Mouse (Mus musculus) thymus, postnatal 0 days (tissue): ENCODE data around the gene Tmem151b. TPM values are rescaled to one million over a fixed set of nuclear protein-coding genes. Genes with fewer than 3 reads are reported as not detected.

Experiments used
- DNase-seq: peaks from one replicate; pipeline ENCODE4 v3.0.0-alpha.2; 2015; ENCODE audit warnings: low spot score
- polyA plus RNA-seq: library from polyadenylated mRNA; unstranded; fragments of >200 nt; fragmentation: Nextera tagmentation; extraction: Ambion mirVana; gene quantifications from 2 replicates; pipeline ENCODE4 v1.2.1, GENCODE M21; 2015

Gene Tmem151b
- polyA plus RNA-seq, 1 experiment from 2014 or later: 19.6 TPM

GRCm38 (mm10) chr17:45545278-45545961, 4.1 kb downstream of the Tmem151b start:
- no peak for DNase-seq

GRCm38 (mm10) chr17:45544873-45545277, 4.6 kb downstream of the Tmem151b start:
- no peak for DNase-seq

GRCm38 (mm10) chr17:45544001-45544872, 5.2 kb downstream of the Tmem151b start:
- no peak for DNase-seq

GRCm38 (mm10) chr17:45543115-45543514, 6.4 kb downstream of the Tmem151b start:
- no peak for DNase-seq

GRCm38 (mm10) chr17:45542705-45543104, 6.8 kb downstream of the Tmem151b start:
- DNase-seq: no peak

- no peak for DNase-seq
Measured at GRCm38 (mm10) chr17:45542129-45542528, 7.3 kb downstream of the Tmem151b start.

- no peak for DNase-seq
Measured at GRCm38 (mm10) chr17:45539664-45540063, 9.8 kb downstream of the Tmem151b start.

- DNase-seq: no peak
Measured at GRCm38 (mm10) chr17:45538394-45538793, 11.1 kb downstream of the Tmem151b start.

GRCm38 (mm10) chr17:45536264-45536663, 13.2 kb downstream of the Tmem151b start:
- DNase-seq: peak; percentile 37

- DNase-seq: no peak
Measured at GRCm38 (mm10) chr17:45532896-45533295, 16.6 kb downstream of the Tmem151b start.

- no peak for DNase-seq
Measured at GRCm38 (mm10) chr17:45530346-45530782, 19.1 kb downstream of the Tmem151b start.

- DNase-seq: no peak
Measured at GRCm38 (mm10) chr17:45526571-45526970, 22.9 kb downstream of the Tmem151b start.

- no peak for DNase-seq
Measured at GRCm38 (mm10) chr17:45524961-45525360, 24.5 kb downstream of the Tmem151b start.

- peak; percentile 69 for DNase-seq
Measured at GRCm38 (mm10) chr17:45523263-45523662, 26.2 kb downstream of the Tmem151b start, which contains the start of gene Tcte1. Gene Tcte1 (plus strand): TSS chr17:45523434.

- DNase-seq: no peak
Measured at GRCm38 (mm10) chr17:45520136-45520535, 29.3 kb downstream of the Tmem151b start.

GRCm38 (mm10) chr17:45518766-45519475, 30.6 kb downstream of the Tmem151b start:
- no peak for DNase-seq

- DNase-seq: no peak
Measured at GRCm38 (mm10) chr17:45517549-45518215, 31.8 kb downstream of the Tmem151b start.

GRCm38 (mm10) chr17:45517135-45517534, 32.3 kb downstream of the Tmem151b start:
- no peak for DNase-seq

- peak; percentile 72 for DNase-seq
Measured at GRCm38 (mm10) chr17:45516488-45516887, 33.0 kb downstream of the Tmem151b start.

- DNase-seq: no peak
Measured at GRCm38 (mm10) chr17:45515806-45516205, 33.7 kb downstream of the Tmem151b start.

GRCm38 (mm10) chr17:45515204-45515726, 34.2 kb downstream of the Tmem151b start:
- no peak for DNase-seq
